Mouse (Mus musculus): Measurements from ENCODE around the gene Prm3. TPM values are rescaled to one million over a fixed set of nuclear protein-coding genes. Genes with fewer than 3 reads are reported as not detected.
A peak's percentile ranks its signal among the peaks of the same experiment; 100 is the strongest.

Prm3 gene
- polyA plus RNA-seq, 1 experiment from 2014 or later, result not detected

- peaks cover 7% of the 10 kb centered on the region for H3K27me3 ChIP-seq (replicated peaks)
- no peak overlapping the region for H3K9ac ChIP-seq
- no peaks in the 10 kb centered on the region for H3K9me3 ChIP-seq
- no peaks in the 10 kb centered on the region for H3K36me3 ChIP-seq
- WGBS, result 57% methylated on average over 6 of the region's 6 CpGs
- no peak overlapping the region for H3K4me3 ChIP-seq (replicated peaks)
- H3K27ac ChIP-seq, result no peak overlapping the region
- no peak overlapping the region for H3K4me2 ChIP-seq (replicated peaks)
- peaks cover 7% of the 10 kb centered on the region; the same call in 1 of the 2 replicates for H3K4me1 ChIP-seq (replicated peaks)
- ATAC-seq, result no peak
These were observed 27.0 kb downstream of the Prm3 start for GRCm38 (mm10) chr16:10763540-10764264.

GRCm38 (mm10) chr16:10762569-10763180 lies 28.0 kb downstream of the Prm3 start:
- no peak for ATAC-seq
- H3K4me2 ChIP-seq (replicated peaks), result no peak overlapping the region
- H3K27me3 ChIP-seq (replicated peaks), result peaks cover 7% of the 10 kb centered on the region
- WGBS, result 62% methylated on average over 5 of the region's 5 CpGs
- H3K36me3 ChIP-seq, result no peaks in the 10 kb centered on the region
- H3K27ac ChIP-seq, result no peak overlapping the region
- H3K4me1 ChIP-seq (replicated peaks), result 0 out of 2 replicates have a peak, but pooled peaks cover 3% of the 10 kb centered on the region
- H3K9me3 ChIP-seq, result no peaks in the 10 kb centered on the region
- H3K9ac ChIP-seq, result no peak overlapping the region
- no peak overlapping the region for H3K4me3 ChIP-seq (replicated peaks)

GRCm38 (mm10) chr16:10761182-10761581 lies 29.5 kb downstream of the Prm3 start:
- Histone ChIP-seq H3K9ac (no peak overlapping the region), H3K4me3 (replicated peaks) (no peak overlapping the region), H3K36me3 (no peaks in the 10 kb centered on the region), H3K4me1 (replicated peaks) (0 out of 2 replicates have a peak, but pooled peaks cover 3% of the 10 kb centered on the region), H3K27me3 (replicated peaks) (peaks cover 7% of the 10 kb centered on the region), H3K4me2 (replicated peaks) (no peak overlapping the region), H3K9me3 (no peaks in the 10 kb centered on the region), H3K27ac (no peak overlapping the region)
- ATAC-seq, result no peak
- WGBS, result 61% methylated on average over 8 of the region's 8 CpGs

- no peak overlapping the region for H3K27ac ChIP-seq
- no peak for ATAC-seq
- 75% methylated on average over 6 of the region's 6 CpGs for WGBS
These were observed 34.5 kb downstream of the Prm3 start for GRCm38 (mm10) chr16:10756168-10756567.

GRCm38 (mm10) chr16:10754521-10755296 lies 36.0 kb downstream of the Prm3 start:
- no peak overlapping the region for H3K9ac ChIP-seq
- H3K4me3 ChIP-seq (replicated peaks), result no peak overlapping the region
- 84% methylated on average over 3 of the region's 3 CpGs for whole genome bisulfite sequencing
- H3K9me3 ChIP-seq, result no peaks in the 10 kb centered on the region
- no peak overlapping the region for H3K4me2 ChIP-seq (replicated peaks)
- no peak overlapping the region for H3K27ac ChIP-seq
- H3K4me1 ChIP-seq (replicated peaks), result peaks cover 6% of the 10 kb centered on the region
- no peaks in the 10 kb centered on the region for H3K36me3 ChIP-seq
- H3K27me3 ChIP-seq (replicated peaks), result peaks cover 3% of the 10 kb centered on the region; the same call in 1 of the 2 replicates
- ATAC-seq, result no peak

More at GRCm38 (mm10) chr16:10756168-10756567, 34.5 kb downstream of the Prm3 start:
- Histone ChIP-seq H3K4me3 (replicated peaks) (no peak overlapping the region), H3K4me2 (replicated peaks) (no peak overlapping the region), H3K9ac (no peak overlapping the region), H3K27me3 (replicated peaks) (peaks cover 3% of the 10 kb centered on the region; the same call in 1 of the 2 replicates), H3K9me3 (no peaks in the 10 kb centered on the region), H3K4me1 (replicated peaks) (no peaks in the 10 kb centered on the region), H3K36me3 (no peaks in the 10 kb centered on the region)

GRCm38 (mm10) chr16:10749824-10750223 lies 40.9 kb downstream of the Prm3 start:
- H3K4me1 ChIP-seq (replicated peaks), result peaks cover 13% of the 10 kb centered on the region
- WGBS, result 35% methylated on average over 7 of the region's 7 CpGs
- H3K4me3 ChIP-seq (replicated peaks), result no peak overlapping the region
- H3K36me3 ChIP-seq, result no peaks in the 10 kb centered on the region
- peak; percentile 82 for ATAC-seq
- H3K27me3 ChIP-seq (replicated peaks), result no peaks in the 10 kb centered on the region
- no peak overlapping the region for H3K4me2 ChIP-seq (replicated peaks)
- no peak overlapping the region for H3K27ac ChIP-seq
- H3K9me3 ChIP-seq, result no peaks in the 10 kb centered on the region
- H3K9ac ChIP-seq, result no peak overlapping the region

- Histone ChIP-seq H3K27ac (no peak overlapping the region), H3K9me3 (no peaks in the 10 kb centered on the region), H3K36me3 (no peaks in the 10 kb centered on the region), H3K9ac (no peak overlapping the region), H3K4me2 (replicated peaks) (no peak overlapping the region), H3K4me1 (replicated peaks) (peaks cover 13% of the 10 kb centered on the region), H3K4me3 (replicated peaks) (no peak overlapping the region), H3K27me3 (replicated peaks) (no peaks in the 10 kb centered on the region)
- ATAC-seq, result peak; percentile 22
- WGBS, result 35% methylated on average over 7 of the region's 7 CpGs
These were observed 41.5 kb downstream of the Prm3 start for GRCm38 (mm10) chr16:10749226-10749625.

- H3K9ac ChIP-seq, result no peak overlapping the region
- H3K9me3 ChIP-seq, result no peaks in the 10 kb centered on the region
- H3K4me2 ChIP-seq (replicated peaks), result no peak overlapping the region
- no peaks in the 10 kb centered on the region for H3K27me3 ChIP-seq (replicated peaks)
- H3K36me3 ChIP-seq, result no peaks in the 10 kb centered on the region
- ATAC-seq, result peak; percentile 69
- H3K27ac ChIP-seq, result no peak overlapping the region
- 65% methylated on average over 2 of the region's 2 CpGs for WGBS
- H3K4me1 ChIP-seq (replicated peaks), result peaks cover 3% of the 10 kb centered on the region; the same call in 1 of the 2 replicates
- no peak overlapping the region for H3K4me3 ChIP-seq (replicated peaks)
These were observed 49.6 kb downstream of the Prm3 start for GRCm38 (mm10) chr16:10741082-10741481.

Other genes starting within 250 kb of the Prm3 start
- gene Dexi, start 247.9 kb downstream of the Prm3 start, polyA plus RNA-seq (2015; fragmentation: Nextera tagmentation; extraction: Ambion mirVana), result 14.1 and 14.7 TPM in 2 replicates
- 26.8 and 27.2 TPM in 2 replicates for gene Clec16a, start 245.6 kb downstream of the Prm3 start, polyA plus RNA-seq (2015; fragmentation: Nextera tagmentation; extraction: Ambion mirVana)
- 5.7 and 6.9 TPM in 2 replicates for gene Socs1, start 5.4 kb downstream of the Prm3 start, polyA plus RNA-seq (2015; fragmentation: Nextera tagmentation; extraction: Ambion mirVana)
- gene Tnp2, start 2.3 kb downstream of the Prm3 start, polyA plus RNA-seq (2015; fragmentation: Nextera tagmentation; extraction: Ambion mirVana), result not detected in 2 replicates
- not detected in 2 replicates for gene Prm2, start 5.2 kb upstream of the Prm3 start, polyA plus RNA-seq (2015; fragmentation: Nextera tagmentation; extraction: Ambion mirVana)
- gene Prm1, start 14.9 kb upstream of the Prm3 start, polyA plus RNA-seq (2015; fragmentation: Nextera tagmentation; extraction: Ambion mirVana), result not detected in 2 replicates
- not detected in 2 replicates for gene Gm11172, start 22.0 kb upstream of the Prm3 start, polyA plus RNA-seq (2015; fragmentation: Nextera tagmentation; extraction: Ambion mirVana)
- gene Rmi2, start 44.1 kb upstream of the Prm3 start, polyA plus RNA-seq (2015; fragmentation: Nextera tagmentation; extraction: Ambion mirVana), result 2.8 and 4.1 TPM in 2 replicates